Mouse (Mus musculus) neural tube, embryonic 14.5 days (tissue): ENCODE results near the gene Cggbp1. TPM values are rescaled to one million over a fixed set of nuclear protein-coding genes. Genes with fewer than 3 reads are reported as not detected.

Experiments used
- ATAC-seq: fragments of 200-750 bp; cut with Nextera tagmentation; 2 replicates; pipeline ENCODE4 v1.8.0; 2017; ENCODE audit warnings: low read depth, mild to moderate bottlenecking, moderate TSS enrichment, moderate library complexity
- H3K27ac ChIP-seq: fragments of 300-500 bp; sonication (generic); 2 replicates; pipeline ENCODE4 v1.5.1; 2014; ENCODE audit warnings: low read depth, mild to moderate bottlenecking, control low read depth, low read length, moderate library complexity, mixed read lengths
- H3K27me3 ChIP-seq: fragments of 300-500 bp; sonication (generic); 2 replicates; pipeline ENCODE4 v1.6.1; 2014; ENCODE audit warnings: low read length; ENCODE audit not compliant: control insufficient read depth, insufficient read depth
- H3K36me3 ChIP-seq: fragments of 300-500 bp; sonication (generic); 2 replicates; pipeline ENCODE4 v1.6.1; 2014; ENCODE audit warnings: low read length, mixed read lengths; ENCODE audit not compliant: control insufficient read depth, insufficient read depth
- H3K4me1 ChIP-seq: fragments of 300-500 bp; sonication (generic); 2 replicates; pipeline ENCODE4 v1.6.1; 2014; ENCODE audit warnings: low read length; ENCODE audit not compliant: control insufficient read depth, insufficient read depth
- H3K4me2 ChIP-seq: fragments of 300-500 bp; sonication (generic); 2 replicates; pipeline ENCODE4 v1.6.1; 2014; ENCODE audit warnings: mild to moderate bottlenecking, low read depth, low read length, control low read depth
- H3K4me3 ChIP-seq: fragments of 300-500 bp; sonication (generic); 2 replicates; pipeline ENCODE4 v1.5.1; 2014; ENCODE audit warnings: low read depth, low read length, control low read depth, mixed read lengths
- H3K9ac ChIP-seq: fragments of 300-500 bp; sonication (generic); replicated peaks from 2 replicates; pipeline ENCODE4 v1.6.1; 2014; ENCODE audit warnings: low read depth, mild to moderate bottlenecking, control low read depth, low read length, mixed read lengths
- H3K9me3 ChIP-seq: fragments of 300-500 bp; sonication (generic); 2 replicates; pipeline ENCODE4 v1.6.1; 2016; ENCODE audit warnings: low read length; ENCODE audit not compliant: control insufficient read depth
- WGBS: fragments of 180-500 bp; shearing (Covaris S2); extraction: QIAGEN DNeasy Blood & Tissue Kit; methylation state at CpG from one replicate; pipeline ENCODE4 v1.1.7; 2014; 5-methylcytosine and 5-hydroxymethylcytosine counted together
- polyA plus RNA-seq: library from polyadenylated mRNA; unstranded; fragments of >200 nt; fragmentation: Nextera tagmentation; extraction: Ambion mirVana; gene quantifications from 2 replicates; pipeline ENCODE4 v1.2.1, GENCODE M21; 2014

Cggbp1 gene
- polyA plus RNA-seq, 1 experiment from 2014 or later, result 81.7 TPM

- ATAC-seq, result no peak
- H3K9me3 ChIP-seq, result no peaks in the 10 kb centered on the region
- no peaks in the 10 kb centered on the region for H3K27me3 ChIP-seq
- H3K4me3 ChIP-seq, result no peak overlapping the region
- no peak overlapping the region for H3K9ac ChIP-seq
- no peaks in the 10 kb centered on the region for H3K4me1 ChIP-seq
- WGBS, result 93% methylated on average over 3 of the region's 3 CpGs
- no peak overlapping the region for H3K4me2 ChIP-seq
- H3K36me3 ChIP-seq, result no peaks in the 10 kb centered on the region
- no peak overlapping the region for H3K27ac ChIP-seq
These were observed 25.5 kb downstream of the Cggbp1 start for GRCm38 (mm10) chr16:64877314-64877713.

DNA sequence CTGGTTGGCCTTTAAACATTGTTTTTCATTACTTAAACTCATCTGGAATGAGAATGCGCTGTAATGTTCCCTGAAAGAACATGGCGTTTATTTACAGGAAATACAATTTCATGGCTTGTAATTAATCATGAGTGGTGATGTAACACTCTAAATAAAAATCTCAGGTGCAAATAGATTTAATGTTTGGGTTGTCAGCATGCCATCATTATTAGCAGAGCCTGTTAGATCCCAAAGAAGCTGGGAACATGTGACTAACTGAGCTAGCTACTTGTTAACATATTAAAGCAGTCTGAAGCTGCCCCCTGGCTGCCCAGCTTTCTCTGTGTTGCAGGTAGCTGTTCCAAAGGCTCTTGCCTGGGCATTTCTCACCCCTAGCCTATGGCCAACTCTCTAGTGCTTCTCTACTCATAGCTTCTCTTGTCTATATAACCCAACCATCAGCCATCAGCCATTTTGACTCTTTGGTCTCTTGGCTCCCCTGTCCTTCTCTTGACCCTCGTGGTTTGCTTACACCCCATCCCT, 26.9 kb downstream of the Cggbp1 start:
- H3K27ac ChIP-seq, result no peak overlapping the region
- no peak for ATAC-seq
- no peaks in the 10 kb centered on the region for H3K36me3 ChIP-seq
- H3K9ac ChIP-seq, result no peak overlapping the region
- no peaks in the 10 kb centered on the region for H3K27me3 ChIP-seq
- H3K4me3 ChIP-seq, result no peak overlapping the region
- no peaks in the 10 kb centered on the region for H3K4me1 ChIP-seq
- 83% methylated on average over 3 of the region's 3 CpGs for WGBS
- no peaks in the 10 kb centered on the region for H3K9me3 ChIP-seq
- no peak overlapping the region for H3K4me2 ChIP-seq

GRCm38 (mm10) chr16:64879735-64880134, 27.9 kb downstream of the Cggbp1 start:
- H3K27me3 ChIP-seq, result no peaks in the 10 kb centered on the region

GRCm38 (mm10) chr16:64880986-64881385, 29.2 kb downstream of the Cggbp1 start:
- Histone ChIP-seq H3K4me1 (no peaks in the 10 kb centered on the region), H3K9ac (no peak overlapping the region), H3K4me3 (no peak overlapping the region), H3K27me3 (no peaks in the 10 kb centered on the region), H3K36me3 (no peaks in the 10 kb centered on the region), H3K27ac (no peak overlapping the region), H3K9me3 (no peaks in the 10 kb centered on the region), H3K4me2 (no peak overlapping the region)
- 70% methylated on average over 3 of the region's 3 CpGs for WGBS
- ATAC-seq, result no peak

More at GRCm38 (mm10) chr16:64879735-64880134, 27.9 kb downstream of the Cggbp1 start:
- Histone ChIP-seq H3K4me2 (no peak overlapping the region), H3K9me3 (no peaks in the 10 kb centered on the region), H3K4me3 (no peak overlapping the region), H3K9ac (no peak overlapping the region), H3K27ac (no peak overlapping the region), H3K36me3 (no peaks in the 10 kb centered on the region), H3K4me1 (no peaks in the 10 kb centered on the region)
- 85% methylated on average over 5 of the region's 5 CpGs for WGBS
- no peak for ATAC-seq

DNA sequence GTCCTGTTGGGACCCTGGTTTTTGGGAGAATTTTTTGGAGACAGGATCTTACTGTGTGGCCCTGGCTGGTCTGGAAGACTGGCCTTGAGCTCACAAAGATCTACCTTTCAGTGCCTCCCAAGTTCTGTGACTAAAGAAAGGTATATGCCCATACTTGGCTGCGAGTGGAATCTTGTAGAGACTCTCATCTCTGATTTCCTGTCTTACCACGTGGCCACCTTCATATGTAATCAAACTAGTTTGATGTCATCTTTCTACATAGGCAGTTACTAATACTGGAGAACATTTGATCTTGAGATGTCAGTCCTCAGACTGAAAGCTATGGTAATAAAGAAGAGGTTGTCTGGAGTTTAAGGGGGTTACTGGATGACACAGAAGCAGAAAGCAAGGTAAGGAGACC, 29.6 kb downstream of the Cggbp1 start:
- Histone ChIP-seq H3K4me3 (no peak overlapping the region), H3K9ac (no peak overlapping the region), H3K4me1 (no peaks in the 10 kb centered on the region), H3K27ac (no peak overlapping the region), H3K27me3 (no peaks in the 10 kb centered on the region), H3K36me3 (no peaks in the 10 kb centered on the region), H3K9me3 (no peaks in the 10 kb centered on the region), H3K4me2 (no peak overlapping the region)
- WGBS, result 80% methylated on average over 2 of the region's 2 CpGs
- ATAC-seq, result no peak

DNA sequence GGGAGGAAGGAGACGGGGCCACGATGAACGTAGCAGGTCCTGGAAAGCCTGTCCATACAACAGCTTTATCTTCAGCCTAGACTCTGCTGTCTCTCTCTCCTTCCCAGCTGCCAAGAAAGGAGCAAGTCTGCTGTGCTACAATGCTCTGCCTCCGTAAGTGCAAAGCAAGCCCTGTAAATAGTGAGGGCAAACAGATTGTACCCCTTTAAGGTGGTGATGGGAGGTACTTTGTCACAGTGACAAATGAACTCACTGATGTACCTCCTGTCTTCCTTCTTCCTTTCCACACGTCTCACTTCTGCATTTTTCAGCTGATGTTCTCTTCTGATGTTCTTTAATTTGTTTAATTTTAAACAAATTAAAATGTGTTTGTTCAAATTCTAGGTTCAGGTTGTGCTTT, 32.1 kb downstream of the Cggbp1 start:
- 71% methylated on average over 5 of the region's 5 CpGs for WGBS

DNA sequence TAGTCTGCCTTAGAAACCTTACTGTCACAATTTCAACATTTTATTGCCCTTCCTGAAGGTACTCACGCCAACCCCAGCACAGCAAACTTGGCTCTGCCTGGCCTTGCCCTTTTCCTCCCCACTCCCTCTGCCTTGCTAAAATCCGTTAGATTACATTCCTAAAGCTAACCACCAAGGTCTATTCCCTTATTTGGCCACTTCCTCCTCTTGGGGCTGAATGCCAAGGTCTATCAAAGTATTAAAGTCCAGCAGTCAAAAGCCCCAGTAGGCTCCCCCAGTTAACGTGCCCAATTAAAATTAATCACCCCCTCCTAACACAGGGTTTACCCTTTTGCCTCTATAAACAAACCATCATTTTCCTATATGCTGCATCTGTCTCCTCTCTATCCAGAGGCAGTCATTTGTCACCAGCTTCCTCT, 32.6 kb downstream of the Cggbp1 start:
- H3K4me1 ChIP-seq, result no peaks in the 10 kb centered on the region
- no peak overlapping the region for H3K4me2 ChIP-seq
- H3K27ac ChIP-seq, result no peak overlapping the region
- no peak overlapping the region for H3K9ac ChIP-seq
- no peaks in the 10 kb centered on the region for H3K36me3 ChIP-seq
- 29% methylated on average over 3 of the region's 3 CpGs for WGBS
- ATAC-seq, result no peak
- no peaks in the 10 kb centered on the region for H3K9me3 ChIP-seq
- H3K27me3 ChIP-seq, result no peaks in the 10 kb centered on the region
- H3K4me3 ChIP-seq, result no peak overlapping the region

More for the DNA sequence above, 32.1 kb downstream of the Cggbp1 start:
- Histone ChIP-seq H3K36me3 (no peaks in the 10 kb centered on the region), H3K9ac (no peak overlapping the region), H3K4me3 (no peak overlapping the region), H3K4me2 (no peak overlapping the region), H3K4me1 (no peaks in the 10 kb centered on the region), H3K9me3 (no peaks in the 10 kb centered on the region), H3K27me3 (no peaks in the 10 kb centered on the region), H3K27ac (no peak overlapping the region)
- ATAC-seq, result no peak

DNA sequence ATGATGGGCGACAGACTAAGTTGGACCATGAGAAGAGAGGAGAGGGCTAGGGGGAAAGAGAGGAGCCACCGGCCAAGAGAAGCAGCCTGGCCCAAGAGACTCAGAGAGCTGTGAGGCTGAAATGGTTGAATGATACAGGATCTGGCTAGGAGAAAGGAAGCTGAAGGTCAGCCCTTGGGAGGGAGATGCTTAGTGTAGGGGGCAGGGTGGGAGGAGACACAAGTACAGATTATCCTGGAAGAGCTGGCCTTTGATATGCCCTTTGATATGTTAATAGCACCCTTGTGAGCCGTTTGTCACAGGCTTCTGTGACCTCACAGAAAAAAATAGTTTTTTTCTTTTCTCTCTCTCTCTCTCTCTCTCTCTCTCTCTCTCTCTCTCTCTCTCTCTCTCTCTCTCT, 33.3 kb downstream of the Cggbp1 start:
- H3K4me3 ChIP-seq, result no peak overlapping the region
- H3K27ac ChIP-seq, result no peak overlapping the region
- ATAC-seq, result no peak
- 38% methylated on average over 3 of the region's 3 CpGs for WGBS
- no peak overlapping the region for H3K4me2 ChIP-seq
- H3K9ac ChIP-seq, result no peak overlapping the region
- no peaks in the 10 kb centered on the region for H3K27me3 ChIP-seq
- H3K4me1 ChIP-seq, result no peaks in the 10 kb centered on the region
- no peaks in the 10 kb centered on the region for H3K9me3 ChIP-seq
- no peaks in the 10 kb centered on the region for H3K36me3 ChIP-seq

DNA sequence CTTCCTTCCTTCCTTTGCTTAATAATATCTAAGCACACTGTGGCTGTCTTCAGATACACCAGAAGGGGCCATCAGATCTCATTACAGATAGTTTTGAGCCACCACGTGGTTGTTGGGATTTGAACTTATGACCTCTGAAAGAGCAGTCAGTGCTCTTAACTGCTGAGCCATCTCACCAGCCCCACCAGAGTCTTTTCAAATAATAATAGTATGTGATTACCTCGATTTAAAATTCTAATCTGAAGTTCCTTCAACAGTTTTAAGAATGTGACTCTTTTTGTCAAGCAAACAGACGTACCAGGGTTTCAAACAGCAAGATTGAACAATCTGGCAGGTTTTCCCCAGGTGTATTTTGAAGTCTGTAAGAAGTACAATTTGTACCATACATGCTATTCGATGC, 33.8 kb downstream of the Cggbp1 start:
- H3K4me3 ChIP-seq, result no peak overlapping the region
- H3K36me3 ChIP-seq, result no peaks in the 10 kb centered on the region
- H3K27ac ChIP-seq, result no peak overlapping the region
- no peak for ATAC-seq
- 33% methylated on average over 4 of the region's 4 CpGs for WGBS
- no peaks in the 10 kb centered on the region for H3K4me1 ChIP-seq
- no peaks in the 10 kb centered on the region for H3K27me3 ChIP-seq
- H3K4me2 ChIP-seq, result no peak overlapping the region
- H3K9ac ChIP-seq, result no peak overlapping the region
- no peaks in the 10 kb centered on the region for H3K9me3 ChIP-seq
